Mouse (Mus musculus) CH12.LX (cell line): ENCODE measurements around the gene Sypl2. TPM values are rescaled to one million over a fixed set of nuclear protein-coding genes. Genes with fewer than 3 reads are reported as not detected.

Experiments used
- DNase-seq: peaks from one replicate; pipeline ENCODE4 v3.0.0-alpha.2; 2013; ENCODE audit errors: extremely low read depth
- H3K27ac ChIP-seq: 2 replicates; pipeline ENCODE4 v1.5.1; 2012; ENCODE audit warnings: low read depth, mild to moderate bottlenecking, control low read depth, moderate library complexity; ENCODE audit not compliant: insufficient read depth
- H3K27me3 ChIP-seq: replicated peaks from 2 replicates; pipeline ENCODE3; 2012; ENCODE audit warnings: inconsistent platforms
- H3K36me3 ChIP-seq, 2 experiments: replicated peaks in 1 of 2; 2 replicates each; pipeline versions ENCODE3 to v1.6.1; 2012; ENCODE audit warnings: inconsistent platforms in 1 of 2, low read length in 1 of 2, mild to moderate bottlenecking in 1 of 2, mixed read lengths in 1 of 2, moderate library complexity in 1 of 2; ENCODE audit not compliant: control insufficient read depth in 1 of 2, insufficient read depth in 1 of 2
- H3K4me1 ChIP-seq, 2 experiments: 2 replicates each; pipeline ENCODE4 v1.6.1; 2012; ENCODE audit warnings: inconsistent platforms in 1 of 2, moderate library complexity in 1 of 2; ENCODE audit not compliant: insufficient read depth in 2 of 2, control insufficient read depth in 1 of 2
- H3K4me2 ChIP-seq: 2 replicates; pipeline ENCODE4 v1.6.1; 2012; ENCODE audit warnings: low read depth, mild to moderate bottlenecking, control low read depth; ENCODE audit not compliant: poor library complexity, insufficient read depth, severe bottlenecking
- H3K4me3 ChIP-seq, 3 experiments: fragments of 150-350 bp in 1 of 3; sonication (generic) in 1 of 3; replicated peaks in 1 of 3; 2 replicates each; pipeline versions ENCODE3 to v1.5.1; 2011 to 2012; ENCODE audit warnings: low read depth in 2 of 3, low read length in 2 of 3, mild to moderate bottlenecking in 2 of 3, moderate library complexity in 2 of 3, control low read depth in 1 of 3, improper control_type of control experiment in 1 of 3, inconsistent platforms in 1 of 3, mixed read lengths in 1 of 3; ENCODE audit not compliant: poor library complexity in 1 of 3
- H3K79me2 ChIP-seq: replicated peaks from 2 replicates; pipeline ENCODE4 v1.6.1; 2012; ENCODE audit warnings: mild to moderate bottlenecking, moderate library complexity; ENCODE audit not compliant: control insufficient read depth, poor library complexity, insufficient read depth, severe bottlenecking; ENCODE audit errors: extremely low read depth
- H3K9ac ChIP-seq: 2 replicates; pipeline ENCODE4 v1.6.1; 2012; ENCODE audit warnings: low read depth, mild to moderate bottlenecking, control low read depth, moderate library complexity; ENCODE audit not compliant: insufficient read depth
- H3K9me3 ChIP-seq: replicated peaks from 2 replicates; pipeline ENCODE3; 2012; ENCODE audit warnings: low read length, inconsistent platforms, mixed read lengths
- BHLHE40 ChIP-seq: IDR thresholded peaks from 2 replicates; pipeline ENCODE4 v1.6.1; 2011; ENCODE audit warnings: mild to moderate bottlenecking, low read depth, low read length, improper control_type of control experiment
- EP300 ChIP-seq: IDR thresholded peaks from 2 replicates; pipeline ENCODE4 v1.6.1; 2011; ENCODE audit warnings: low read length, improper control_type of control experiment
- ETS1 ChIP-seq: conservative IDR thresholded peaks from 2 replicates; pipeline ENCODE4 v1.6.1; 2012; ENCODE audit warnings: low read depth, mild to moderate bottlenecking, inconsistent platforms, low read length, improper control_type of control experiment, moderate library complexity
- IRF4 ChIP-seq: IDR thresholded peaks from 2 replicates; pipeline ENCODE4 v1.6.1; 2014; ENCODE audit warnings: low read depth, mild to moderate bottlenecking, inconsistent platforms, low read length, improper control_type of control experiment
- JUND ChIP-seq: conservative IDR thresholded peaks from 2 replicates; pipeline ENCODE4 v1.6.1; 2011; ENCODE audit warnings: low read depth, low read length, improper control_type of control experiment
- KAT2A ChIP-seq: IDR thresholded peaks from 2 replicates; pipeline ENCODE4 v1.6.1; 2012; ENCODE audit warnings: low read length, improper control_type of control experiment, inconsistent platforms; ENCODE audit not compliant: insufficient replicate concordance
- MAFK ChIP-seq: IDR thresholded peaks from 2 replicates; pipeline ENCODE4 v1.6.1; 2011; ENCODE audit warnings: low read length, improper control_type of control experiment; ENCODE audit not compliant: insufficient replicate concordance
- MAX ChIP-seq: IDR thresholded peaks from 2 replicates; pipeline ENCODE4 v1.6.1; 2011; ENCODE audit warnings: low read length, improper control_type of control experiment
- MAZ ChIP-seq: IDR thresholded peaks from 2 replicates; pipeline ENCODE4 v1.6.1; 2012; ENCODE audit warnings: low read depth, mild to moderate bottlenecking, inconsistent platforms, low read length, improper control_type of control experiment, moderate library complexity
- MXI1 ChIP-seq: IDR thresholded peaks from 2 replicates; pipeline ENCODE4 v1.6.1; 2011; ENCODE audit warnings: mild to moderate bottlenecking, low read depth, low read length, improper control_type of control experiment
- NELFE ChIP-seq: IDR thresholded peaks from 2 replicates; pipeline ENCODE4 v1.6.1; 2011; ENCODE audit warnings: low read depth, low read length, improper control_type of control experiment
- NRF1 ChIP-seq: IDR thresholded peaks from 2 replicates; pipeline ENCODE4 v1.6.1; 2014; ENCODE audit warnings: low read depth, mild to moderate bottlenecking, inconsistent platforms, low read length, improper control_type of control experiment, moderate library complexity
- PAX5 ChIP-seq: IDR thresholded peaks from 2 replicates; pipeline ENCODE4 v1.6.1; 2012; ENCODE audit warnings: low read length, inconsistent platforms, mixed read lengths
- RCOR1 ChIP-seq: conservative IDR thresholded peaks from 2 replicates; pipeline ENCODE4 v1.6.1; 2012; ENCODE audit warnings: low read depth, mild to moderate bottlenecking, inconsistent platforms, low read length, improper control_type of control experiment
- SMC3 ChIP-seq: IDR thresholded peaks from 2 replicates; pipeline ENCODE4 v1.6.1; 2011; ENCODE audit warnings: low read depth, low read length, improper control_type of control experiment
- TBP ChIP-seq: conservative IDR thresholded peaks from 2 replicates; pipeline ENCODE4 v1.6.1; 2011; ENCODE audit warnings: low read depth, low read length, improper control_type of control experiment
- USF2 ChIP-seq: conservative IDR thresholded peaks from 2 replicates; pipeline ENCODE4 v1.6.1; 2011; ENCODE audit warnings: low read depth, low read length, improper control_type of control experiment
- ZC3H11A ChIP-seq: IDR thresholded peaks from 2 replicates; pipeline ENCODE4 v1.6.1; 2012; ENCODE audit warnings: low read depth, mild to moderate bottlenecking, inconsistent platforms, low read length, improper control_type of control experiment
- ZMIZ1 ChIP-seq: IDR thresholded peaks from 2 replicates; pipeline ENCODE4 v1.6.1; 2012; ENCODE audit warnings: low read depth, mild to moderate bottlenecking, inconsistent platforms, low read length, improper control_type of control experiment
- ZNF384 ChIP-seq: IDR thresholded peaks from 2 replicates; pipeline ENCODE4 v1.6.1; 2012; ENCODE audit warnings: low read depth, low read length, improper control_type of control experiment, inconsistent platforms
- dilution Hi-C: fragments of 300-500 bp; cut with MboI; formaldehyde crosslinking; loops from 2 replicates; pipeline ENCODE4 v1.14.3; 2020; ENCODE audit warnings: low sequenced_read_pairs; ENCODE audit not compliant: extremely low pct_unique_long_range_greater_than_20kb, extremely low pct_ligation_motif_present
- in situ Hi-C: fragments of 300-500 bp; cut with MboI; formaldehyde crosslinking; loops from 3 replicates; pipeline ENCODE4 v1.14.3; 2019; ENCODE audit warnings: low sequenced_read_pairs, low pct_ligation_motif_present, low pct_unique_long_range_greater_than_20kb, mixed read lengths
- polyA plus RNA-seq: library from polyadenylated mRNA; unstranded; fragments of >175 nt; gene quantifications from 2 replicates; pipeline ENCODE4 v1.2.1, GENCODE M21; 2012; ENCODE audit warnings: low read depth; ENCODE audit not compliant: insufficient read length
- total RNA-seq, 2 experiments: library from RNA; depleted of rRNA; stranded (reverse); fragments of 300-350 nt in 1 of 2; fragments of >200 nt in 1 of 2; gene quantifications; 2 replicates each; pipeline ENCODE4 v1.2.3; 2012 to 2014

The Sypl2 gene
- total and polyA plus RNA-seq, 3 experiments: not detected

DNA sequence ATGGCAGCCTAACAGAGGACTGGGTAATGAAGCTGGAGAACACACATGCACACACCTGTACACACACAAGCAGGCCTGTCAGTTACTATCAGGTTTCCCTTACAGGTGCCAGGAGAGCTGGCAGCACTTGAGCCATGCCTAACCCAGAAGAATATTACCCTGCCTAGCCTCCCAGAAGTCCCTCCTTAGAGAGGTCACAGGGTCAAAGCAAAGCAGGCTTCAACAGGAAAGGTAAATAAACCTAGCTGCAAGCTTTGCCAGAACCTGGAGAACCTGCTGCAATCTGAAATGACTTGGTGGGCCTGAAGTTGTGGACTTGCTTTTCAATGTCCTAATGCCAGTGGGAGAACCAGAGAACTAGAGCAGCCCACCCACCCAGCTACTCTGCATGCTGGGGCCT is 23.9 kb downstream of the Sypl2 start:
- dilution Hi-C loops (no loop called here), in situ Hi-C loops (no loop called here)
- TF ChIP-seq USF2 (no peak), SMC3 (no peak), JUND (no peak), NELFE (no peak), ZNF384 (no peak), MAX (no peak), KAT2A (no peak), ETS1 (no peak), RCOR1 (no peak), TBP (no peak), MAZ (no peak), PAX5 (no peak), EP300 (no peak), MXI1 (no peak), NRF1 (no peak), ZMIZ1 (no peak), IRF4 (no peak), MAFK (no peak), ZC3H11A (no peak), BHLHE40 (no peak)
- no peak overlapping the region for H3K4me3 ChIP-seq
- H3K4me1 ChIP-seq: peaks cover 6 to 28% of the 10 kb centered on the region in 2 experiments
- H3K79me2 ChIP-seq: no peaks in the 10 kb centered on the region; the same call in 1 of the 2 replicates
- H3K27me3 ChIP-seq: no peaks in the 10 kb centered on the region
- no peak overlapping the region for H3K9ac ChIP-seq
- no peak for DNase-seq
- H3K9me3 ChIP-seq: no peaks in the 10 kb centered on the region
- no peak overlapping the region for H3K4me2 ChIP-seq
- no peak overlapping the region for H3K27ac ChIP-seq
- peaks cover 24 to 77% of the 10 kb centered on the region in 2 experiments for H3K36me3 ChIP-seq
